Mouse (Mus musculus) hindbrain, postnatal 0 days (tissue): ENCODE data around the gene Aes. TPM values are rescaled to one million over a fixed set of nuclear protein-coding genes. Genes with fewer than 3 reads are reported as not detected.

Experiments
- ATAC-seq: fragments of 200-750 bp; cut with Nextera tagmentation; 2 replicates; pipeline ENCODE4 v1.8.0; 2017; ENCODE audit warnings: mild to moderate bottlenecking, moderate TSS enrichment, moderate library complexity
- DNase-seq: peaks from one replicate; pipeline ENCODE4 v3.0.0-alpha.2; 2015; ENCODE audit warnings: low spot score
- H3K27ac ChIP-seq: fragments of 300-500 bp; sonication (generic); 2 replicates; pipeline ENCODE4 v1.5.1; 2014; ENCODE audit warnings: mild to moderate bottlenecking
- H3K27me3 ChIP-seq: fragments of 300-500 bp; sonication (generic); 2 replicates; pipeline ENCODE4 v1.6.1; 2014; ENCODE audit warnings: low read length, mixed read lengths; ENCODE audit not compliant: insufficient read depth
- H3K36me3 ChIP-seq: fragments of 300-500 bp; sonication (generic); 2 replicates; pipeline ENCODE4 v1.6.1; 2014; ENCODE audit warnings: low read length, mixed read lengths; ENCODE audit not compliant: insufficient read depth
- H3K4me1 ChIP-seq: fragments of 300-500 bp; sonication (generic); 2 replicates; pipeline ENCODE4 v1.6.1; 2014; ENCODE audit warnings: antibody characterized with exemption, low read length, mixed read lengths; ENCODE audit not compliant: insufficient read depth
- H3K4me2 ChIP-seq: fragments of 300-500 bp; sonication (generic); 2 replicates; pipeline ENCODE4 v1.6.1; 2014; ENCODE audit warnings: low read depth, mild to moderate bottlenecking, low read length, moderate library complexity, mixed read lengths
- H3K4me3 ChIP-seq: fragments of 300-500 bp; sonication (generic); 2 replicates; pipeline ENCODE4 v1.5.1; 2014; ENCODE audit warnings: low read length
- H3K9ac ChIP-seq: fragments of 300-500 bp; sonication (generic); replicated peaks from 2 replicates; pipeline ENCODE4 v1.6.1; 2014; ENCODE audit warnings: mild to moderate bottlenecking, low read length, moderate library complexity, mixed read lengths
- H3K9me3 ChIP-seq: fragments of 300-500 bp; sonication (generic); 2 replicates; pipeline ENCODE4 v1.6.1; 2016; ENCODE audit warnings: low read length, mixed read lengths
- CTCF ChIP-seq: IDR thresholded peaks from 2 replicates; pipeline ENCODE4 v1.5.1; 2016; ENCODE audit warnings: antibody characterized with exemption, control low read depth, low read depth
- WGBS: fragments of 180-500 bp; shearing (Covaris S2); extraction: QIAGEN DNeasy Blood & Tissue Kit; methylation state at CpG from one replicate; pipeline ENCODE4 v1.1.7; 2014; 5-methylcytosine and 5-hydroxymethylcytosine counted together
- polyA plus RNA-seq: library from polyadenylated mRNA; unstranded; fragments of >200 nt; fragmentation: Nextera tagmentation; extraction: Ambion mirVana; gene quantifications from 2 replicates; pipeline ENCODE4 v1.2.1, GENCODE M21; 2015
- total RNA-seq: library from RNA; depleted of rRNA; stranded (reverse); fragments of >200 nt; gene quantifications from 2 replicates; pipeline ENCODE4 v1.2.3, GENCODE M21; 2014

Gene Aes
- total and polyA plus RNA-seq, 2 experiments from 2014 or later, result 635 to 834 TPM

GRCm38 (mm10) chr10:81580441-81581070, 21.3 kb downstream of the Aes start:
- no peak overlapping the region for H3K4me3 ChIP-seq
- peaks cover 7% of the 10 kb centered on the region for H3K4me1 ChIP-seq
- DNase-seq, result no peak
- no peaks in the 10 kb centered on the region for H3K36me3 ChIP-seq
- ATAC-seq, result no peak; the same call in 1 of the 2 replicates
- 58% methylated on average over 25 of the region's 25 CpGs for WGBS
- no peaks in the 10 kb centered on the region for H3K9me3 ChIP-seq
- peak; percentile 56 for TF ChIP-seq CTCF
- H3K4me2 ChIP-seq, result no peak overlapping the region
- no peak overlapping the region for H3K9ac ChIP-seq
- H3K27ac ChIP-seq, result no peak overlapping the region
- peaks cover 11% of the 10 kb centered on the region; the same call in 1 of the 2 replicates for H3K27me3 ChIP-seq

- WGBS, result 39% methylated on average over 6 of the region's 6 CpGs
- Histone ChIP-seq H3K36me3 (no peaks in the 10 kb centered on the region), H3K4me1 (peaks cover 4% of the 10 kb centered on the region; the same call in 1 of the 2 replicates), H3K4me3 (no peak overlapping the region), H3K9ac (no peak overlapping the region), H3K27ac (no peak overlapping the region), H3K9me3 (no peaks in the 10 kb centered on the region), H3K27me3 (peaks cover 6% of the 10 kb centered on the region; the same call in 1 of the 2 replicates), H3K4me2 (no peak overlapping the region)
- DNase-seq (no peak), ATAC-seq (no peak)
- no peak for TF ChIP-seq CTCF
Observed at GRCm38 (mm10) chr10:81583347-81583746, 24.1 kb downstream of the Aes start.

- Histone ChIP-seq H3K27ac (no peak overlapping the region), H3K4me1 (no peaks in the 10 kb centered on the region), H3K27me3 (peaks cover 6% of the 10 kb centered on the region; the same call in 1 of the 2 replicates), H3K4me3 (no peak overlapping the region), H3K4me2 (no peak overlapping the region), H3K9me3 (no peaks in the 10 kb centered on the region), H3K9ac (no peak overlapping the region), H3K36me3 (no peaks in the 10 kb centered on the region)
- no peak for DNase-seq
- whole genome bisulfite sequencing, result 70% methylated on average over 7 of the region's 7 CpGs
- ATAC-seq, result no peak
- no peak for TF ChIP-seq CTCF
Observed at GRCm38 (mm10) chr10:81588739-81589138, 29.5 kb downstream of the Aes start.

- H3K4me2 ChIP-seq, result no peak overlapping the region
- no peaks in the 10 kb centered on the region for H3K27me3 ChIP-seq
- no peaks in the 10 kb centered on the region for H3K36me3 ChIP-seq
- no peak for TF ChIP-seq CTCF
- H3K9me3 ChIP-seq, result no peaks in the 10 kb centered on the region
- no peak overlapping the region for H3K27ac ChIP-seq
- H3K4me3 ChIP-seq, result no peak overlapping the region
- ATAC-seq, result no peak
- H3K4me1 ChIP-seq, result peaks cover 15% of the 10 kb centered on the region
- no peak overlapping the region for H3K9ac ChIP-seq
- DNase-seq, result no peak
- 62% methylated on average over 9 of the region's 9 CpGs for WGBS
Observed at GRCm38 (mm10) chr10:81591846-81592245, 32.6 kb downstream of the Aes start.

- no peaks in the 10 kb centered on the region for H3K27me3 ChIP-seq
- no peak for TF ChIP-seq CTCF
- no peak overlapping the region for H3K4me2 ChIP-seq
- no peaks in the 10 kb centered on the region for H3K9me3 ChIP-seq
- DNase-seq (no peak), ATAC-seq (no peak)
- H3K4me1 ChIP-seq, result peaks cover 20% of the 10 kb centered on the region
- no peaks in the 10 kb centered on the region for H3K36me3 ChIP-seq
- WGBS, result 80% methylated on average over 7 of the region's 7 CpGs
- H3K27ac ChIP-seq, result no peak overlapping the region
- no peak overlapping the region for H3K9ac ChIP-seq
- H3K4me3 ChIP-seq, result no peak overlapping the region
Observed at GRCm38 (mm10) chr10:81592631-81593030, 33.3 kb downstream of the Aes start.

GRCm38 (mm10) chr10:81593223-81593622, 33.9 kb downstream of the Aes start:
- H3K9ac ChIP-seq, result no peak overlapping the region
- H3K27me3 ChIP-seq, result no peaks in the 10 kb centered on the region
- TF ChIP-seq CTCF, result no peak
- no peak overlapping the region for H3K4me3 ChIP-seq
- H3K9me3 ChIP-seq, result no peaks in the 10 kb centered on the region
- ATAC-seq, result no peak
- H3K27ac ChIP-seq, result no peak overlapping the region
- H3K4me2 ChIP-seq, result no peak overlapping the region
- DNase-seq, result no peak
- H3K4me1 ChIP-seq, result peaks cover 20% of the 10 kb centered on the region
- WGBS, result 66% methylated on average over 4 of the region's 4 CpGs
- no peaks in the 10 kb centered on the region for H3K36me3 ChIP-seq

GRCm38 (mm10) chr10:81593935-81594334, 34.6 kb downstream of the Aes start:
- no peak for ATAC-seq
- DNase-seq, result no peak
- Histone ChIP-seq H3K4me2 (no peak overlapping the region), H3K27me3 (no peaks in the 10 kb centered on the region), H3K4me1 (peaks cover 20% of the 10 kb centered on the region), H3K9me3 (no peaks in the 10 kb centered on the region), H3K4me3 (no peak overlapping the region), H3K27ac (no peak overlapping the region), H3K36me3 (no peaks in the 10 kb centered on the region), H3K9ac (no peak overlapping the region)
- WGBS, result 79% methylated on average over 18 of the region's 18 CpGs
- no peak for TF ChIP-seq CTCF
